Mouse (Mus musculus): ENCODE data around the gene Mrm3.

Mrm3 gene

GRCm38 (mm10) chr11:76253145-76253917 is 9.8 kb downstream of the Mrm3 start:
- DNase-seq: peak; percentile 63 to 89

GRCm38 (mm10) chr11:76253918-76254264 is 10.4 kb downstream of the Mrm3 start:
- DNase-seq: no peak

- no peak for DNase-seq
These were observed 12.0 kb downstream of the Mrm3 start for GRCm38 (mm10) chr11:76255431-76256001.

GRCm38 (mm10) chr11:76256129-76256528 is 12.6 kb downstream of the Mrm3 start:
- no peak for DNase-seq

- DNase-seq: no peak
These were observed 13.9 kb downstream of the Mrm3 start for GRCm38 (mm10) chr11:76257386-76257785.

GRCm38 (mm10) chr11:76258511-76258910 is 15.0 kb downstream of the Mrm3 start:
- no peak for DNase-seq

GRCm38 (mm10) chr11:76260208-76261050 is 16.9 kb downstream of the Mrm3 start:
- DNase-seq: no peak

GRCm38 (mm10) chr11:76261224-76261623 is 17.7 kb downstream of the Mrm3 start:
- peak in 1 of 2 experiments; percentile 28 for DNase-seq

GRCm38 (mm10) chr11:76262611-76263351 is 19.3 kb downstream of the Mrm3 start:
- DNase-seq: no peak

GRCm38 (mm10) chr11:76267550-76267949 is 24.0 kb downstream of the Mrm3 start:
- no peak for DNase-seq

GRCm38 (mm10) chr11:76268001-76268459 is 24.5 kb downstream of the Mrm3 start:
- DNase-seq: no peak

- no peak for DNase-seq
These were observed 25.1 kb downstream of the Mrm3 start for GRCm38 (mm10) chr11:76268521-76269065.

- peak in 1 of 2 experiments; percentile 48 for DNase-seq
These were observed 28.9 kb downstream of the Mrm3 start for GRCm38 (mm10) chr11:76272440-76272839.

- no peak for DNase-seq
These were observed 35.7 kb downstream of the Mrm3 start for GRCm38 (mm10) chr11:76278960-76279852.

GRCm38 (mm10) chr11:76279971-76280370 is 36.5 kb downstream of the Mrm3 start:
- DNase-seq: peak; percentile 41 to 52

GRCm38 (mm10) chr11:76283841-76284240 is 40.3 kb downstream of the Mrm3 start:
- DNase-seq: no peak

- DNase-seq: peak; percentile 76 to 80
These were observed 42.0 kb downstream of the Mrm3 start for GRCm38 (mm10) chr11:76285431-76286075.

GRCm38 (mm10) chr11:76286534-76287126 is 43.1 kb downstream of the Mrm3 start:
- DNase-seq: no peak

GRCm38 (mm10) chr11:76287301-76287700 is 43.8 kb downstream of the Mrm3 start:
- no peak for DNase-seq

GRCm38 (mm10) chr11:76288645-76289044 is 45.1 kb downstream of the Mrm3 start:
- no peak for DNase-seq

All from kidney, adult 8-10 months (tissue).